Mouse (Mus musculus): ENCODE data around the gene Tchhl1. TPM values are rescaled to one million over a fixed set of nuclear protein-coding genes. Genes with fewer than 3 reads are reported as not detected.

Tchhl1 gene
- total RNA-seq, 4 experiments from 2014 or later, result not detected

DNA sequence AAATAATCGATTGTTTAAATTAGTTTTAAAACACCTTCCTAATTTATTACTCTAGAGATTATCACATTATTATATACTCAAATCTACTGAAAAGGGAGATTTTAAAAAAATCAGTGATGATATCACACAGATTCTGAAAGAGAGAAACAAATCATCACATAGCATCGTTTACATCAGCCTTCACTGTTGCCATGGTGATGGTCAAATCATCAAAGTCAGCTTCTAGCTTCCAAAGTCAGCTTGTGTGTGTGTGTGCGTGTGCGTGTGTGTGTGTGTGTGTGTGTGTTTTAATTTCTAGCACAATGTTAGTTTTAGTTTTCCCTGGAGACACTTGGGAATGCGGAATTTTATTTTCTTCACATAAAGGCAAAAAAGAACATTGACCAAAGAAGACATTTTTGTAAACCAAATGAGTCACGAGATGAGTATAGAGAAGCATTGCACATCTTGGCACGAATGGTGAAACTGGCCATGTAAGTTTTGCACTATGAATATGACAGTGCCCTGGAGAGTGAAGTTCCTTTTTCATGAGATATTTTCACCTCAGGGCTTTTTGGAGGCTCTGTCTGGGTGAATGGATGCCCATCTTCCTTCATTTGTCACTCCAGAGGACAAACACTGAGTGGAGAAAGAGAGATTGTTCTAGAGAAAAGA is 36.1 kb downstream of the Tchhl1 start:
- DNase-seq (ENCODE audit: low spot score in 2 of 2), result no peak

DNA sequence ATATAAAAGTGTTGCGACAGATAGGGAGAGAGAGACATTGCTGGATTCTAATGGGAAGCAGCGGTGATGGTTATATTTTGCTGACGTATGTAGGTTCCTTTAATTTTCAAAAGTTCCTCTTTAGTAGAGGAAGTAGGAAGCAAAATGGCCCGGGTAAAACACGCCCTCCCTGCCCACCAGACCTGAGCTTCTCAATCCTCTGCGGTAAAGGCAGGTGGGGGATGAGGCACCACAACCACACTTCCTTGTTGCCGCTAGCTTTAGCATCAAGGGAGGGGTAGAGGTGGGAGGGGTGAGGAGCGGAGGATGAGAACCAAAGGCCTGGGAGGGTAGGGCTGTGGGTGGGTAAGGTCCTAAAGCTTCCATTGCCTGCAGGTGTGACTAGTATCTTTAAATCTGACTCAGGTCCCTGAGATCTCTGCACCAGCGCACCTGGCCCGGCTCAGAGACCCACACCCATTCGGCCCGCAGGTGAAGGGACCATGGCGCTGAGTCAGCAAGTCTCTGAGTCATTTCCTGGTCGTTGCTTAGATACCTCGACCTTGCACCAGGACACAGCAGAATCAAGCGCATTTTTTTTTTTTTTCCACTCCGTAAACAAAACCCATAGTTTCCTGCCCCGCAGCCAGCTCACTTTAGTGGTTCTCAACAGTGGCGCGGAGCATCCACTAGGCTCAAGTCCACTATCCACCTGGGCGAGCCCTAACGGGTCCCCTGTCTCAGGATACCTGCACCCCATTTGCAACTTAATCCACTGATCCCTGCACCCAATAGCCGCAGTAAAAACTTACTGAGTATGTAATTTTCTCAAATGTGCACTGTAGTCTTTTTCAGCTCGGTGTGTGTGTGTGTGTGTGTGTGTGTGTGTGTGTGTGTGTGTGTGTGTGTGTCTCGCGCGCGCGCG is 37.7 kb downstream of the Tchhl1 start:
- no peak for DNase-seq (ENCODE audit: low spot score in 2 of 2)

DNA sequence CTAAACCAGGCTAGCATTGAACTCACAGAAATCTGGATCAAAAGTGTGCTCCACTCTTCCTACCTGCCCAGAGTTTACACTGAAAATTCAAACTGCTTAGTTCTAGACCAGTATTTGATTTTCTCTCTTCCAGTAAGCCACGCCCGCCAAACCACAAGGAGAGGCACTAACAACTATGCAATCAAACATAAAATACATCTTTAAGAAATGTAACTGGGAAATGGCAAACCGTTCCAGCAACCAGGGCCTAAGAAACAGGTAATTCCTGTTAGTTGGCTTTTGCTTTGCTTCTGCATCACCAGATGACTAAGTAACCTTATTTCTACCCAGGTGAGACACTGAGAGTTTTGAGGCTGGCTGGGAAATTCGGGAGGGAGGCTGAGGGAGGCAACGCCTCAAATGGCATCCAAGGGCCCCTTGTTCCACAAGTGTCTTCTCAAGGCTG is 38.3 kb downstream of the Tchhl1 start:
- DNase-seq (ENCODE audit: low spot score in 2 of 2), result no peak

DNA sequence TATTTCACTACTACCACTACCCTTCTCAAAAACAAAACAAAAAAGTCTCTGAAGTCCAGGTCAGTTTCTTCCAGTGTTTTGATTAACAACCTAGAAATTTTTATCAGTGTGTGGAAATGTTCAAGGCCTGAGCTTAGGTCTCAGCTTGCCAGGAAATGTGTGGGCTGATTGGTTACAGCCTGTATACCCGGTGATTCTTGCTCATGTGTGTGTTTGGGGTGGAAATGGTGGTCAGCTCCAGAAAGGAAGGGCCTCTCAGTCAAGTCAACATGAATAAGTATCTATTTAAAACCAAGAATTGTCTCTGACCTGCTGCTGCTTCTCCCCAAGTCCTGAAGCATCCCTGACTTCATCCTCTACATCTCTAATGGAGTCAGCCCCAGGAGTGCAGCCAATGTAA is 40.7 kb downstream of the Tchhl1 start:
- no peak for DNase-seq (ENCODE audit: low spot score in 2 of 2)

DNA sequence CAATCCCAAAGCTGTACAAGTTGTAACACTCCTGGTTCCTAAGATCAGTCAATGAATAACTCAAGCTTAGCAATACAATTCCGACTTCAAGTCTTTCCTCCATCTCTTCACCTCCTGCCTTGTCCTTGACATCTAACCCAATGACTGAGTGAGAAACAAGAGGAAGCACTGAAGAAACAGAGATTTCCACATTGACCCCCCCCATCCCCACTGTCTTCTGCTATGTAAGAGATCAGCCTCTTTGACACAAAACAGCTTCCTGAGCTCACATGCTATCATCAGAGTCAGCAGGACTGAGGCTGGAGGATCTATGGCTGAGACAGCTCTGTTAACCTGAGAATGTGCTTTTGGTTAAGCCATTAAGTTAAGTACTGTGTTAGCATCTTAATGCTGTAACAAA is 42.5 kb downstream of the Tchhl1 start:
- DNase-seq (ENCODE audit: low spot score in 2 of 2), result no peak

DNA sequence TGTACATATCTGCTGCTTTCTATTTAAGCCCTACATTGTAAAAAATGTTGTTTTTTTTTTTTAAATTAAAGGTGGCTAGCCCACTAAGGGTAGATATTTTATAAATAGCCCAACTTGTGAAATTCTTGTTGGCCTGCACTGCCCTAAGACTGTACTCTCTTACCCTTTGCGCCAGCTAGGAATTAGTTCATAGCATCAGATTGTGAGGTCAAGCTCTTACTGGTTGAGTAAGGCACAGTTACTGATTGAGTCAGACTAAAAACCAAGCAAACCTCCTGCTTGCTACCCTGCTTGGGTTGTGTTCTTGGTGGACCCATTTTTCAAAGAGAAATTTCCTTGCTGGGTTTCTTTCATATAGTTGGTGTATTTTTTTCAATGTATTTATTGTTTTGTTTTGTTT is 43.2 kb downstream of the Tchhl1 start:
- DNase-seq (ENCODE audit: low spot score in 2 of 2), result no peak

DNA sequence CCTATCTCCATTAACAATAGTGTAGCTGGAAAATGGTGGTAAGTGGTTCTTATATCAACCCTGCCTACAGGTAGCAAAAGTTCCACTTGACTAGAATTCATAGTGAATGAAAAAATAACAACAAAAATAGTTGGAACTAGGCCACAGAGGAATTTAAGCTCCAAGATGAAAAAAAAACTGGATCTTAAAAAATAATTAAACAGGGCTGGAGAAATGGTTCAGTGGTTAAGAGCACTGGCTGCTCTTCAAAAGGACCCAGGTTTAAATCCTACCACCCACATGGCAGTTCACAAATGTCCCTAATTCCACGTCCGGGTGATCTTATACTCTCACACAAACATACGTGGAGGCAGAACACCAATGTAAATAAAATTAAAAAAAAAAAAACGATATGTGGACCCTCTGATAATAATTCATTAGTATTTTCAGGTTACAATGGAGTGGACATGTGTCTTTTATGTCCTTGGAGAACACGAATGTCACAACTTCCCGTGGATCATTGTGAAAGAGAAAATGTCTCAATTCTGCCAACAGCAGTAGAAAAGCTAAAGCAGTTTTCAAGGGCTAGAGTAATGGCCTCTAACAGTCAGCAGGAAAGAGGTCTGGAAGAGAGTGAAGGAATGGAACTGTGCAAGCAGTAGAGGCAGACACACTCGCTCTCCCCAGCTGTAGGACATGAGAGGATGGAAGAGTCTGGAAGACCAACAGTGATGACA is 44.0 kb downstream of the Tchhl1 start:
- DNase-seq (ENCODE audit: low spot score in 2 of 2), result no peak

DNA sequence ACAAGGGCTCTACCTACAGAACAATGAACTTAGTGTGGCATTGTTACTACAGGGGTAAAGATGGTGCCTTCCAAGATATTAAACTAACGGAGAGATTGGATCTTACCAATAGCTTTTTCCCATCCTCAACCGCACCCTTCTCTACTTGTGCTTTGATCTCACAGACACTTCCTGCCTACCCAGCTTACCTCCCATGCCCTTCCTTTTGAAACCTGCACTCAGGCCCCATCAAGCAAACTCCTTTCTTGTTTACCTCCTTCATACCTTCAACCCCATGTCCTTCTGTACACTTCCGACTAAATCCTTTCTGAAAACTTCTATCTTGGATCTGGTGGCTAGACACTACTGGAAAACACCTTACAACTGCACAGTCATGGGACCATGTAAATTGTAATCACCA is 46.1 kb downstream of the Tchhl1 start:
- DNase-seq (ENCODE audit: low spot score in 2 of 2), result no peak

DNA sequence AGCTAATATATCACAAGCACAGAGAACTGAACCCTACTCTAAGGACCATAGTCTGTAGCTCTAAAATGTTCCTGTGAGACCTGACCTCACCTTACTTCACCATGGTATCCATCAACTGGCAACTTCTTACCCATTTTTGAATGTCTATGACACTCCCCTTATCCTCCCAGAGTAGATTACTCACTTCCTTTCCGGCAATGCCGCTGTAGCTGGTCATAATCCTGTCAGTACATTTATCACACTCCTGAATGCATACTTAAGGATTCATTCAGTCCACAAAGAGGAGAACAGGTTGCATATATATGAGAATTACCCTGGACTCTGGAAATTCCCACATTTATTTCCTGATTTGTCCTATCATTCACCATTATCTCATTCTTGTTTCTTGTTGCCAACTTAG is 48.8 kb downstream of the Tchhl1 start:
- DNase-seq (ENCODE audit: low spot score in 2 of 2), result no peak

DNA sequence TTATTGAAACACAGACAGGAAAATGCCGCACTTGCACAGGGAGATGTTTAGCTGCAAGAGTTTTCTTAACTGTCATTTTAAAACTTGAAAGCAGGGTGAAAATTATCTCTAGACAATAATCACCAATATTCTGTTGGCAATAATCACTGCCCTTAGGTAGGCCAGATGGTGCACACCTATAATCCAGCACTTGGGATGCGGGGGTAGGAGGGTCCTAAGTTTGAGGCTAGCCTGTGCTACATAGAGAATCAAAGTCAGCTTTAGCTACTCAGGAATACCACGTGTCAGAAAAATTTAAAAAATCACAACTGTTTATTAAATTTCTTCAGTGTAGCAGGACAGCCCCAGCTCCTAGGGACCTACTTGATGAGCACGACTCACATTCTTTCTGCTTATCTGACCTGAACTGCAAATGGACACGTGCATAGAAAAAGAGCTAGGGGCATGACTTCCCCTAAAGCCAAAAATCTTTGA is 51.3 kb downstream of the Tchhl1 start:
- no peak for DNase-seq (ENCODE audit: low spot score in 2 of 2)

DNA sequence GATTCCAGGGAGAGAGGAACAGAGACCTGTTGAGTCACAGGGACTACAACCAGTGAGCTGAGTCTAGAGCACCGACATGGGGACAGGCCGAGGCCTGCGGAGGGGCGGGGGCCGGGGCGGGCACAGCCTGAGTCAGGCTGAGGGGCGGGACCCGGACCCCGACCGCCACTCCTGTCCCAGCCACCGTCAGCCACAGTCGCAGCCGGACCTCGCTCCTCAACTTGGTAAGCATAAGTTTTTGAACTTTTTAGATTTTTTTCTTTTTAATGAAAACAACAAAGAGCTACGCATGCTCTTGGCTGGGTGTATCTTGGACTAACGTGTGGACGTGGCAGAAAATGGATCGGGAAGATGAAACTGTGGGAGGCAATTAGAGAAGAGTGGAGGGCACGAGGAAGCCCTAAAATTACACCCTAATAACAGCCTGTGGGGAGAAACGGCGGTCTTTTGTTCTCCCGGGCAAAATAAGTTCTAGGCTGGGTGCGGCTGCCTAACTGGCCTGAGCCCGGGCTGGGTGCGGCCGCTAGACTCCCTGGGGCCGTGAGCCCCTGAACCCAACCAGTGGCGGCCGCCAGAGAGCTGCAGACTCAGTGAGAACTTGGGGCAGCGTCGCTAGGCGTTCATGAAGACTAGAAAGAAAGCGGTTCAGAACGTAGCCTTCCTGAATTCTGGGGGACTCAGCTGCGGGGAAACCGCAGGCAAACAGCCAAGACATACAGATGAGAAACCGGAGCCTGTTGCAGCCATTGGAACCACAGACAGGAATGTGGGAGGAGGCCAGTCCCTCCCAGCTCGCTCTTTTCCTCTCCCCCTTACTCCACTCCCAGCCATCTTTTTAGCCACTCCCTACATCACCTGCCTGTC is 52.0 kb downstream of the Tchhl1 start, which contains the start of gene S100a11:
S100a11 (plus strand) TSS at position 159 of the 864 bp plus-strand sequence.
- no peak for DNase-seq (ENCODE audit: low spot score in 2 of 2)

Small RNA genes within 50 kb of the gene (microRNA-seq; reads per million reads assigned to microRNA genes)
- gene Gm22752, result 0 reads per million in 2 experiments

Other genes with a start within 250 kb of the Tchhl1 start
- gene Flg, start 195.2 kb upstream of the Tchhl1 start, total RNA-seq (2022), result not detected
- gene Hrnr, start 149.0 kb upstream of the Tchhl1 start, total RNA-seq (2022), result not detected
- not detected for gene Rptn, start 75.1 kb upstream of the Tchhl1 start, total RNA-seq (2022)
- 1 to 10 TPM; 2.2 to 3.1 (median 2.5) TPM for gene Tchh, start 26.4 kb upstream of the Tchhl1 start, total RNA-seq (2022)
- 10 to 100 TPM in 3 of 4 experiments, 1 to 10 TPM in 1; 8.2 to 14.0 (median 11.7) TPM for gene S100a11, start 51.7 kb downstream of the Tchhl1 start, total RNA-seq (2022)
- 10 to 100 TPM; 33.0 to 45.7 (median 33.9) TPM for gene S100a10, start 86.3 kb downstream of the Tchhl1 start, total RNA-seq (2022)
- not detected for gene Tdpoz2, start 183.9 kb downstream of the Tchhl1 start, total RNA-seq (2022)
- not detected for gene Tdpoz1, start 207.6 kb downstream of the Tchhl1 start, total RNA-seq (2022)
- not detected for gene Gm37596, start 224.3 kb downstream of the Tchhl1 start, total RNA-seq (2022)